Mouse (Mus musculus): ENCODE measurements around the gene Usp3.

The Usp3 gene

DNA sequence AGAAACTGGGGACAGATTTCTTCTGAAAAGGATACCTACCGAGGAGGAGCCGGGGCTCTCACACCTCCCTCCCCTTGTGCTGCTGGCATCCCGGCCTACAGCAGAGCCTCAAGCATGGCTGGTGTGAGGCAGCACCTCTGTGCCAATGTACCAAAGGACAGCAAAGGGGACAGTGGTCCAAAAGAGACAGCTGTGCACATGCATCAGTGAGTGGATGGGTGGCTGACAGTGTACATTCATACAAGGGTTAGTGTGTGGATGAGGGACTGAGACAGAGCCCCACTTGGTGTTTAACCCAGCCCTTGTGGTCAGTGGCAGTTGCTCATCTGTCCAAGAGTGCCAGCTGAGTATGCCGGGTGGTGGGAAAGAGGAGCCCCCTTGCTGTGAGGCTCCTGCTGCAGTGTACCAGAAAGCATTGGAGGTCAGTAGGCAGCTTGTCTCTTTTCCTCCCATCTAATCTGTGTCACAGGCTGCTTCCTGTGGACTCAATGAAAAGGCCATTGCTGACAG, 84.0 kb downstream of the Usp3 start:
- DNase-seq (ENCODE audit: low spot score), result no peak

DNA sequence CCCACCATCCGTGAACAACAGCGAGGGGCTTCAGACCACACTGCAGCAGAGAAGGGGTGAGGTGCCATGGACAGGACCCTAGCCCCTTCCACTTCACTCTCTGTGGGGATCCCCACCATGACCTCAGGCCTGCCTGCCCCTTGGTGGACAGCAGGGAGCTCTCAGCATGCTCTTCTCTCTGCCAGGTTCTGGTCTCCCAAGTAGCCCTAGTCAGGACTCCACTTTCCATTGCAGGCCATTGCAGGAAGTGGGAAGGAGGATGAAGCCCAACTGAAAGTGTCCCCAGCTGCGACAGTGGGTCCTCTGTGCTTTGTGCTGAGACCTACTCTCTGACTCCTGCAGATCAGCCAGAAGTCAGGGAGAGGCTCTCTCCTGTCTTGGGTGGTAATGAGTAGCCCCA, 85.3 kb downstream of the Usp3 start:
- DNase-seq (ENCODE audit: low spot score), result no peak

GRCm38 (mm10) chr9:66506424-66506823, 86.5 kb downstream of the Usp3 start:
- no peak for DNase-seq (ENCODE audit: low spot score)

GRCm38 (mm10) chr9:66506011-66506410, 86.9 kb downstream of the Usp3 start:
- DNase-seq (ENCODE audit: low spot score), result no peak

DNA sequence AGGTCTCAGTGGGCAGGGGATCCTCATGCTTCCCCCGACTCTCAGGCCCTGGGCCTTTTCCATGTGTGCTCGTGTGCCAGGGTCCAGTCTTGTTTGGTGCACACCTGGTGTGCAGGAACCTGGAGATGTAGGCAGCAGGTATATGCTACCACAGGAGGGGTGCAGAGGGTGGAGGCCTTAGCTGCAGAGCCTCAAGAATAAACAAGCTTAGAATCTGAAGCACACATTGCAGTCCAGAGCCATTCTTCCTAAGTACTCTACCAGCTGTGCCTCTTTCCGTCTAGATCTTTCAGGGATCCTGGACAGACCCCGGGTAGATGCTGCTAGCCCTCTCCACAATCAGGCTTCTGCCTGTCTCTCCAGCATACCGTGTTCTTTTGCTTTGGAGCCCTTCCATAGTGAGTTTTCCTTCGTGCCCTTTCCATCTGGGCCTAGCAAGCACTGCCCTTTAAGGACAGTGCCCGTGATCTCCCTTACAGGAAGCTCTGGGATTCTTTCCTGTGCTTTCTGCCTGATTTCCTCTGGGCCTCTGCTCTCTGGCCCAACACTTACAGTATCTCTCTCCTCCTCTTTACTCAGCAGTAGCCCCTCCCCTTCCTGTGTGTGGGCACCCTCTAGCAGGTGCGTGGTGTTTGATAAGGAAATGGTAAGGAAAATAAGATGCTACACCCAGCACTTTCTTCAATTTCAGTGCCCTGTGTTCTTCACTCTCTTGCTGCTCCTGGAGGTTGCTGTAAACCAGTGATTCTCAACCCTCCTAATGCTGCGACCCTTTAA, 87.6 kb downstream of the Usp3 start:
- no peak for DNase-seq (ENCODE audit: low spot score)

DNA sequence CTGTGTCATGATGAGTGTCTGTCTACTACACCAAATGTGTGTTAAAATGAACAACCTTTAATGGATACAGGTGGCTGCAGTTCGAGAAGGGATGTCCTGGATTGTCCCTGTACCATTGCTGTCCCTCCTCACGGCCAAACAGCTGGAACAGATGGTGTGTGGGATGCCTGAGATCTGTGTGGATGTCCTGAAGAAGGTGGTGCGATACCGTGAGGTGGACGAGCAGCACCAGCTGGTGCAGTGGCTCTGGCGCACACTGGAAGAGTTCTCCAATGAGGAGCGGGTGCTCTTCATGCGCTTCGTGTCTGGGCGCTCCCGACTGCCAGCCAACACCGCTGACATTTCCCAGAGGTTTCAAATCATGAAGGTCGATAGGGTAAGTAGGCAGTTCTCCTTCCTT, 88.4 kb downstream of the Usp3 start:
- DNase-seq (ENCODE audit: low spot score), result no peak

GRCm38 (mm10) chr9:66503879-66504411, 89.0 kb downstream of the Usp3 start:
- no peak for DNase-seq (ENCODE audit: low spot score)

DNA sequence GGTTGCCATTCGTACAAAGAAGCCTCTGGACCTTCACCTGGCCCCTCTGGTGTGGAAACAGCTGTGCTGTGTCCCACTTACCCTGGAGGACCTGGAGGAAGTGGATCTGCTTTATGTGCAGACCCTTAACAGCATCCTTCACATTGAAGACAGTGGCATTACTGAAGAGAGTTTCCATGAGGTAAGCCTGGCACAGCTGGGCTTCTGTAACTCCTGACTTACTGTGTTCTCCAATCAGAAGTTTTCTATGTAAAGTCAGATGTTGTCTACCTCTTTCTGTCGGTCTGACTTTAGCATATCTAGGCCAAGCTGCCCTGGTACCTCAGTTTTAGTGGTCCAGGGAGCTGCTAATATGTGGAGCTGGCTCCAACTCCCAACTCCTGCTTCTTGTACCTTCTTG, 91.7 kb downstream of the Usp3 start:
- no peak for DNase-seq (ENCODE audit: low spot score)

DNA sequence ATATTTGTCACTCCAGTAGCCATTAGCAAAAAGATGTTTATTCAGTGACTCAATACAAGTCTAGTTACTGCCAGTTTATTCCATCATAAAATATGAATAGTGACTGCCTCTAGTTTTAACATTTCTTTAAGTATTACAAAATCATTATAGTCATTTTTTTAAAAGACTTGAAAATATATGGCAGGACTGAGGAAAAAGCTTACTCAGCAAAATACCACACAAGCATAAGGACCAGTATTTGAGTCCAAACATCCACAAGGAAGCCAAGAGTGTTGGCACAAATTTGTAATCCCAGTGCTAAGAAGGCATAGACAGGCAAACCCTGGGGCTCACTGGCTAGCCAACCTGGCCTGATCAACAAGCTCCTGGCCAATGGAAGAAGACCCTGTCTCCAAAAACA, 99.0 kb downstream of the Usp3 start:
- DNase-seq (ENCODE audit: low spot score), result no peak

- DNase-seq (ENCODE audit: low spot score), result no peak
Observed at GRCm38 (mm10) chr9:66492361-66492760, 100.6 kb downstream of the Usp3 start.

DNA sequence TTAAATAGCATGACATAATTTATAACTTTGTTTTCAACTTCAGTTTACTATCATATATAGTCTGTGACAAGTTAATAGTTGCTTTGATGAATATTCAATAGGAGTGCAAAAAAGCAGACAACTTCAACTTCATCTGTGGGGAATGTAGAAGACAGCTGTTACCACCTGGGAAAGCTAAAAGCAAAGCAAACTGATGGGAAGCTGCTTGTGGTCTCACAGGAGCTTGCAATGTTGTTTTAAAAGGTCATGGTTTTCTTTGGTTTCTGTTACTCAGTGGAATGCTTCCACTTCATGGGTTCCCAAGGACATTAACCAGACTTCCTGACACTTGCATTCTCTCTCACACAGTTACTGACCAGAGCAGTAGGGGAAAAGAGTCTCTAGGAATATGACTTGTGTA, 104.2 kb downstream of the Usp3 start:
- no peak for DNase-seq (ENCODE audit: low spot score)

GRCm38 (mm10) chr9:66483429-66483828, 109.5 kb downstream of the Usp3 start:
- DNase-seq (ENCODE audit: low spot score), result no peak

- no peak for DNase-seq (ENCODE audit: low spot score)
Observed at GRCm38 (mm10) chr9:66477785-66478184, 115.2 kb downstream of the Usp3 start.

DNA sequence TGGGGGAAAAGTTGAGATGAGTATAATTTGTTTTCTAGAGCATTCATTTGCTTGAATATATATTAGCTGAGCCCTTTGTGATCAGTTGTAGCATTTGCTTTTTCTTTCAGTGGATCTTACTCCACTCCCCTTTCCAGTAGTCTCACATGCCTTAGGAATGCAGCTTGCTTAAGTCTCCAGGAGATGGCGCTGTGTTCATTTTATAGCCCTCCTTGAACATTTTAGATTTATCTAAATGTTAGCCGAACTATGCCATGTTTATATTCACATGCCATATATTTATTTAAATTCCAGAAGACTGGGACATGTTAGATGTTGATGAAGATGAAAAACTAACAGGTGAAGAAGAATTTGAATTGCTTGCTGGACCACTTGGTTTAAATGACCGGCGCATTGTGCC, 127.9 kb downstream of the Usp3 start:
- no peak for DNase-seq (ENCODE audit: low spot score)

All from urinary bladder, postnatal 10 days (tissue).